Mouse (Mus musculus) hindbrain, embryonic 16.5 days (tissue): ENCODE measurements around the gene Sipa1l2. TPM values are rescaled to one million over a fixed set of nuclear protein-coding genes. Genes with fewer than 3 reads are reported as not detected.
A peak's percentile ranks its signal among the peaks of the same experiment; 100 is the strongest.

Source experiments
- ATAC-seq: fragments of 200-750 bp; cut with Nextera tagmentation; 2 replicates; pipeline ENCODE4 v1.8.0; 2017; ENCODE audit warnings: moderate TSS enrichment, moderate library complexity
- H3K27ac ChIP-seq: fragments of 300-500 bp; sonication (generic); 2 replicates; pipeline ENCODE4 v1.5.1; 2014; ENCODE audit warnings: low read depth, mild to moderate bottlenecking, control low read depth, low read length, moderate library complexity
- H3K27me3 ChIP-seq: fragments of 300-500 bp; sonication (generic); replicated peaks from 2 replicates; pipeline ENCODE4 v1.6.1; 2014; ENCODE audit warnings: low read length; ENCODE audit not compliant: control insufficient read depth, insufficient read depth
- H3K36me3 ChIP-seq: fragments of 300-500 bp; sonication (generic); 2 replicates; pipeline ENCODE4 v1.6.1; 2014; ENCODE audit warnings: mild to moderate bottlenecking, low read length, moderate library complexity, mixed read lengths; ENCODE audit not compliant: control insufficient read depth, insufficient read depth
- H3K4me1 ChIP-seq: fragments of 300-500 bp; sonication (generic); 2 replicates; pipeline ENCODE4 v1.6.1; 2014; ENCODE audit warnings: low read depth, low read length; ENCODE audit not compliant: control insufficient read depth, insufficient read depth
- H3K4me2 ChIP-seq: fragments of 300-500 bp; sonication (generic); 2 replicates; pipeline ENCODE4 v1.6.1; 2014; ENCODE audit warnings: mild to moderate bottlenecking, low read length, control low read depth, moderate library complexity
- H3K4me3 ChIP-seq: fragments of 300-500 bp; sonication (generic); 2 replicates; pipeline ENCODE4 v1.5.1; 2014; ENCODE audit warnings: mild to moderate bottlenecking, low read length, control low read depth, moderate library complexity
- H3K9ac ChIP-seq: fragments of 300-500 bp; sonication (generic); 2 replicates; pipeline ENCODE4 v1.6.1; 2014; ENCODE audit warnings: low read depth, mild to moderate bottlenecking, control low read depth, low read length, moderate library complexity
- H3K9me3 ChIP-seq: fragments of 300-500 bp; sonication (generic); 2 replicates; pipeline ENCODE4 v1.6.1; 2014; ENCODE audit warnings: mild to moderate bottlenecking, low read length, moderate library complexity; ENCODE audit not compliant: control insufficient read depth
- WGBS: fragments of 180-500 bp; shearing (Covaris S2); extraction: QIAGEN DNeasy Blood & Tissue Kit; methylation state at CpG from one replicate; pipeline ENCODE4 v1.1.7; 2014; 5-methylcytosine and 5-hydroxymethylcytosine counted together
- polyA plus RNA-seq: library from polyadenylated mRNA; unstranded; fragments of >200 nt; fragmentation: Nextera tagmentation; extraction: Ambion mirVana; gene quantifications from 2 replicates; pipeline ENCODE4 v1.2.1, GENCODE M21; 2015

Gene Sipa1l2
- polyA plus RNA-seq, 1 experiment from 2014 or later = 15.9 TPM

- Histone ChIP-seq H3K4me3 (no peak overlapping the region), H3K9ac (no peak overlapping the region), H3K4me2 (no peak overlapping the region), H3K36me3 (no peaks in the 10 kb centered on the region), H3K27me3 (no peaks in the 10 kb centered on the region), H3K4me1 (peaks cover 27% of the 10 kb centered on the region), H3K9me3 (no peaks in the 10 kb centered on the region), H3K27ac (no peak overlapping the region; the same call in 1 of the 2 replicates)
- no peak for ATAC-seq
- 82% methylated on average over 4 of the region's 4 CpGs for WGBS
These were observed 184.9 kb downstream of the Sipa1l2 start for GRCm38 (mm10) chr8:125384551-125385183.

- H3K4me1 ChIP-seq = peaks cover 14% of the 10 kb centered on the region
- no peak overlapping the region for H3K4me3 ChIP-seq
- no peak overlapping the region for H3K9ac ChIP-seq
- no peaks in the 10 kb centered on the region for H3K9me3 ChIP-seq
- no peaks in the 10 kb centered on the region for H3K36me3 ChIP-seq
- no peak overlapping the region for H3K27ac ChIP-seq
- no peaks in the 10 kb centered on the region for H3K27me3 ChIP-seq
- no peak overlapping the region for H3K4me2 ChIP-seq
- ATAC-seq = no peak
- 72% methylated on average over 3 of the region's 3 CpGs for WGBS
These were observed 187.9 kb downstream of the Sipa1l2 start for GRCm38 (mm10) chr8:125381674-125382073.

GRCm38 (mm10) chr8:125379939-125380338, 189.7 kb downstream of the Sipa1l2 start:
- H3K27ac ChIP-seq = no peak overlapping the region
- H3K4me3 ChIP-seq = no peak overlapping the region
- no peaks in the 10 kb centered on the region for H3K27me3 ChIP-seq
- no peaks in the 10 kb centered on the region for H3K9me3 ChIP-seq
- no peaks in the 10 kb centered on the region for H3K36me3 ChIP-seq
- H3K4me2 ChIP-seq = no peak overlapping the region
- ATAC-seq = no peak
- H3K4me1 ChIP-seq = no peaks in the 10 kb centered on the region; the same call in 1 of the 2 replicates
- 66% methylated on average over 7 of the region's 7 CpGs for WGBS
- no peak overlapping the region for H3K9ac ChIP-seq

DNA sequence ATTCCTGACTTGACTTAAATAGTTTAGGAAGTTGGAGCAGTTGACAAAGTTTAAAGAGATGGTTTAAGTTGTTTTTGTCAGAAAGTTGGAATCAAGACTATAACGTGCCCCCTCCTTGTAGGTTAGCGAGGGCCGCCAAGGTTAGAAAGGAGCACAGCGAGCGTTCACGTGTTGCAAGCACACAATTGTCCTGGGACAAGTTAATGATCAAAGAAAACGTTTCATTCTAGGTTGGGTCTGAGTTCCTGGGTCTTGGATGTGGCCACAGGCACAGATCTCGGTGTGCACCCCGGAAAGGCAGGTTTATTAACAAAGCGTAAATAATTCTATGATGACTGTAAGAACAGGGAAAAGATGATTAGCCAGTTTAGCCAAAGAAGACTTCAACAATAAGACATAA, 190.5 kb downstream of the Sipa1l2 start:
- no peak overlapping the region for H3K9ac ChIP-seq
- H3K4me2 ChIP-seq = no peak overlapping the region
- H3K36me3 ChIP-seq = no peaks in the 10 kb centered on the region
- H3K4me1 ChIP-seq = no peaks in the 10 kb centered on the region; the same call in 1 of the 2 replicates
- no peak overlapping the region for H3K4me3 ChIP-seq
- 68% methylated on average over 10 of the region's 10 CpGs for WGBS
- no peak for ATAC-seq
- no peak overlapping the region for H3K27ac ChIP-seq
- H3K27me3 ChIP-seq = no peaks in the 10 kb centered on the region
- no peaks in the 10 kb centered on the region for H3K9me3 ChIP-seq

- Histone ChIP-seq H3K4me2 (no peak overlapping the region), H3K27ac (no peak overlapping the region), H3K36me3 (no peaks in the 10 kb centered on the region), H3K27me3 (no peaks in the 10 kb centered on the region), H3K4me3 (no peak overlapping the region), H3K9me3 (no peaks in the 10 kb centered on the region), H3K9ac (no peak overlapping the region), H3K4me1 (no peaks in the 10 kb centered on the region; the same call in 1 of the 2 replicates)
- 90% methylated on average over 3 of the region's 3 CpGs for WGBS
- ATAC-seq = no peak
These were observed 191.9 kb downstream of the Sipa1l2 start for GRCm38 (mm10) chr8:125377704-125378103.

DNA sequence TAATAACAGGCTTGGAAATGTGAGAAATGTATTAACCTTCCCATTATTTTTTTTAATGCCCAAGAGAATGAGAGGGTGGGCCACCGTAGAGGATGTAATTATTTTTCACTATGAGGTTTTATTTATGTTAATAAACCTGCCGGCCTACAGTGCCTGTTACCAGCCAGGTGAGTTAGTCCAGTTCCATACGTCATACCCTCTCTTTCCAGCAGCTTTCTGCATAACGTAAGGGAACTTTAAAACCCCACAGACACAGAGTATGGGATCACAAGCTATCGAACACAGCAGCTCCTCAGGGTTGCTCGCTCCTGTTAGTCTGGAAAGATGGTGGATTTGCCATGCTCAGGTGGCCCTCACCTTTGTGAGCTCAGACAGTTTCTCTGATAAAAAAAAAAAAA, 193.2 kb downstream of the Sipa1l2 start:
- Histone ChIP-seq H3K4me2 (no peak overlapping the region), H3K9ac (no peak overlapping the region), H3K9me3 (no peaks in the 10 kb centered on the region), H3K4me3 (no peak overlapping the region), H3K27me3 (no peaks in the 10 kb centered on the region), H3K27ac (peak overlapping the region; percentile 42), H3K4me1 (no peaks in the 10 kb centered on the region; the same call in 1 of the 2 replicates), H3K36me3 (no peaks in the 10 kb centered on the region)
- 74% methylated on average over 6 of the region's 6 CpGs for WGBS
- peak; percentile 37; the same call in 1 of the 2 replicates for ATAC-seq

- peak overlapping the region; percentile 42 for H3K27ac ChIP-seq
- H3K4me3 ChIP-seq = no peak overlapping the region
- H3K4me2 ChIP-seq = no peak overlapping the region
- H3K36me3 ChIP-seq = no peaks in the 10 kb centered on the region
- no peaks in the 10 kb centered on the region; the same call in 1 of the 2 replicates for H3K4me1 ChIP-seq
- ATAC-seq = peak; percentile 67; the same call in 1 of the 2 replicates
- no peaks in the 10 kb centered on the region for H3K27me3 ChIP-seq
- H3K9me3 ChIP-seq = no peaks in the 10 kb centered on the region
- WGBS = 40% methylated on average over 8 of the region's 8 CpGs
- no peak overlapping the region for H3K9ac ChIP-seq
These were observed 193.8 kb downstream of the Sipa1l2 start for GRCm38 (mm10) chr8:125375659-125376447.

DNA sequence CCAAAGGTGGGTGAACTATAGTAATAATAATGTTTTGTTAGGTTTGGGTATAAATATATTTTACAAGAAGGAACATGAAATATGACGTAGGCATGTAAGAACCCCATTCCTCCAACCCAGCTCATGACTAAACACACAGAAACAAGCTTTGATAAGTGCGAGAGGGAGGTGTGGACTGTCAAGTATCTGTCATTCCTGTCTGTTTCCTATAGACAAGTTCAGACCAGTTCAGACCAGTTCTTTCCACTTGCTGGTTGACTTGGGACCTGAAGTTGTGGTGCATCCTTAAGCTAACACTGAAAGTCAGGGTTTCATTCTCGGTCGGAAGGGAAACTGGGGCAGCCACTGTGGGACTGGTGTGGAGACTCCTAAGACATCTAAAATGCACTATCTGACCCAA, 197.0 kb downstream of the Sipa1l2 start:
- H3K4me3 ChIP-seq = no peak overlapping the region
- no peaks in the 10 kb centered on the region for H3K27me3 ChIP-seq
- ATAC-seq = no peak
- H3K4me2 ChIP-seq = no peak overlapping the region
- no peaks in the 10 kb centered on the region for H3K36me3 ChIP-seq
- H3K9me3 ChIP-seq = no peaks in the 10 kb centered on the region
- peaks cover 7% of the 10 kb centered on the region for H3K4me1 ChIP-seq
- H3K9ac ChIP-seq = no peak overlapping the region
- WGBS = 96% methylated on average over 4 of the region's 4 CpGs
- H3K27ac ChIP-seq = no peak overlapping the region

DNA sequence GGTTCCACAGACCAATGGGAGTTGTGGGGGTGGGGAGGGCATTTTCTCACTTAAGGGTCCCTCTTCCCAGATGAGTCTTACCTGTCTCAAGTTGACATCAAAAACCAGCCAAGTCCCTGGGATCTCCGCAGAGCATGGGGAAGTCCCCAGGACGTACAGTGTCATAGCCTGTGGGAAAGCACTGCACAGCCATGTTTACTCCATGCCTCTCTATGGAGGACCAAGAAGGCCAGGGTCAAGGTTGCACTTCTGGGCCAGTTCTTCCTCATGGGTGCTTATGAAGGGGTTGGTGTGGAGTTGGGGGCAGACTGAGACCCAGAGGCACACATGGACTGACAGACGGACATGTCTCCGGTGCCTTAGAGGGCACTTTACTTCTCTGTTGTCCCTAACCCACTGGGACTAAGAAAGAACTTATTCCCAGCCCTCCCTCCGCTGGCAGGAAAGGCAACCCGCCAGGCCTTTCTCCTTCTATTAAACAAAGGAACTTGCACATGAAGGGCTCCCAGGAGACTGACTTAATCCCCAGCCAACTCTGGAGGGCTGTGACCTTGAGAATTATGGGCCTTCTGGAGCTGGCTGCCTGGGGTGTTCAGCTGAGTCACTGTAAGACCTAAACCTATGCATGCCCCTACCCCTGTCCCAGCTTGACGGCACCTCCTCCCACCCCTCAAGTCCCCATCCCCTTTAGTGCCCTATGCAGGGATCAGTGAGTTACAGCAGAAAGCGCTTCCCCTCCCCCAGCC, 199.9 kb downstream of the Sipa1l2 start:
- ATAC-seq = 0 out of 2 replicates have a peak, but pooled peaks have one; percentile 24

More for the DNA sequence above, 199.9 kb downstream of the Sipa1l2 start:
- no peak overlapping the region for H3K4me2 ChIP-seq
- no peaks in the 10 kb centered on the region for H3K27me3 ChIP-seq
- H3K9ac ChIP-seq = no peak overlapping the region
- no peaks in the 10 kb centered on the region for H3K36me3 ChIP-seq
- peaks cover 7% of the 10 kb centered on the region for H3K4me1 ChIP-seq
- 33% methylated on average over 8 of the region's 8 CpGs for WGBS
- no peaks in the 10 kb centered on the region for H3K9me3 ChIP-seq
- H3K4me3 ChIP-seq = no peak overlapping the region
- H3K27ac ChIP-seq = peak overlapping the region; percentile 44; the same call in 1 of the 2 replicates
